Mouse (Mus musculus) T-helper 1 cell (primary cell): ENCODE data around the gene Gp1ba.

Experiments used
- in situ Hi-C: fragments of 300-600 bp; cut with MboI, MseI; formaldehyde crosslinking; loops from one replicate; pipeline ENCODE4 v1.15.1; 2025; ENCODE audit warnings: high pct_unique_total_duplicates

Gene Gp1ba

GRCm38 (mm10) chr11:70626877-70627276, 12.0 kb upstream of the Gp1ba start:
- in situ Hi-C loops: no loop called here

- in situ Hi-C loops: no loop called here
Observed at GRCm38 (mm10) chr11:70628431-70628830, 10.5 kb upstream of the Gp1ba start.

GRCm38 (mm10) chr11:70629557-70629956, 9.4 kb upstream of the Gp1ba start:
- in situ Hi-C loops: no loop called here

GRCm38 (mm10) chr11:70630129-70630528, 8.8 kb upstream of the Gp1ba start:
- in situ Hi-C loops: no loop called here

GRCm38 (mm10) chr11:70635601-70636000, 3.3 kb upstream of the Gp1ba start:
- in situ Hi-C loops: no loop called here

- in situ Hi-C loops: no loop called here
Observed at GRCm38 (mm10) chr11:70637764-70638163, 1.2 kb upstream of the Gp1ba start.

GRCm38 (mm10) chr11:70638293-70638692, 629 bp upstream of the Gp1ba start:
- in situ Hi-C loops: no loop called here

GRCm38 (mm10) chr11:70639976-70640375, 1.1 kb downstream of the Gp1ba start:
- in situ Hi-C loops: no loop called here

- in situ Hi-C loops: no loop called here
Observed at GRCm38 (mm10) chr11:70641241-70641640, 2.3 kb downstream of the Gp1ba start.

- in situ Hi-C loops: no loop called here
Observed at GRCm38 (mm10) chr11:70643051-70643450, 4.1 kb downstream of the Gp1ba start.

GRCm38 (mm10) chr11:70644564-70645103, 5.7 kb downstream of the Gp1ba start:
- in situ Hi-C loops: no loop called here

GRCm38 (mm10) chr11:70645461-70646258, 6.7 kb downstream of the Gp1ba start:
- in situ Hi-C loops: no loop called here

GRCm38 (mm10) chr11:70646259-70646555, 7.3 kb downstream of the Gp1ba start:
- in situ Hi-C loops: no loop called here

- in situ Hi-C loops: no loop called here
Observed at GRCm38 (mm10) chr11:70646691-70647650, 8.0 kb downstream of the Gp1ba start, which contains the start of the genes Rnf167 and Slc25a11. Rnf167 (plus strand) TSS chr11:70647235. Slc25a11 (minus strand) TSS chr11:70647479.

- in situ Hi-C loops: no loop called here
Observed at GRCm38 (mm10) chr11:70647716-70648420, 8.9 kb downstream of the Gp1ba start.

- in situ Hi-C loops: no loop called here
Observed at GRCm38 (mm10) chr11:70648512-70648911, 9.6 kb downstream of the Gp1ba start.

- in situ Hi-C loops: no loop called here
Observed at GRCm38 (mm10) chr11:70649185-70649734, 10.3 kb downstream of the Gp1ba start.

GRCm38 (mm10) chr11:70650322-70651175, 11.6 kb downstream of the Gp1ba start:
- in situ Hi-C loops: no loop called here

- in situ Hi-C loops: no loop called here
Observed at GRCm38 (mm10) chr11:70651391-70651790, 12.5 kb downstream of the Gp1ba start.
